Mouse (Mus musculus) heart, embryonic 10.5 days (tissue): Measurements from ENCODE around the gene Csf3r. TPM values are rescaled to one million over a fixed set of nuclear protein-coding genes. Genes with fewer than 3 reads are reported as not detected.

Experiments used
- polyA plus RNA-seq: library from polyadenylated mRNA; unstranded; fragments of >200 nt; fragmentation: Nextera tagmentation; extraction: Ambion mirVana; gene quantifications from 2 replicates; pipeline ENCODE4 v1.2.1, GENCODE M21; 2016

Gene Csf3r
- polyA plus RNA-seq, 1 experiment from 2014 or later = 0.53 TPM

Other genes with a start within 250 kb of the Csf3r start
- 142 and 157 TPM in 2 replicates for gene Mrps15, start 22.4 kb downstream of the Csf3r start, polyA plus RNA-seq
- gene Oscp1, start 34.0 kb downstream of the Csf3r start, polyA plus RNA-seq = 8.2 and 9.1 TPM in 2 replicates
- gene Lsm10, start 72.1 kb downstream of the Csf3r start, polyA plus RNA-seq = 47.5 and 47.7 TPM in 2 replicates
- 37.7 and 39.0 TPM in 2 replicates for gene Stk40, start 79.4 kb downstream of the Csf3r start, polyA plus RNA-seq
- gene Eva1b, start 123.2 kb downstream of the Csf3r start, polyA plus RNA-seq = 26.3 and 39.5 TPM in 2 replicates
- gene Sh3d21, start 138.9 kb downstream of the Csf3r start, polyA plus RNA-seq = 2.0 and 3.1 TPM in 2 replicates
- 194 and 200 TPM in 2 replicates for gene Thrap3, start 178.2 kb downstream of the Csf3r start, polyA plus RNA-seq
- gene Map7d1, start 231.8 kb downstream of the Csf3r start, polyA plus RNA-seq = 49.1 and 74.8 TPM in 2 replicates
- 74.9 and 86.4 TPM in 2 replicates for gene Trappc3, start 237.8 kb downstream of the Csf3r start, polyA plus RNA-seq